Mouse (Mus musculus): Measurements from ENCODE around the gene Lzts2.

Gene Lzts2

DNA sequence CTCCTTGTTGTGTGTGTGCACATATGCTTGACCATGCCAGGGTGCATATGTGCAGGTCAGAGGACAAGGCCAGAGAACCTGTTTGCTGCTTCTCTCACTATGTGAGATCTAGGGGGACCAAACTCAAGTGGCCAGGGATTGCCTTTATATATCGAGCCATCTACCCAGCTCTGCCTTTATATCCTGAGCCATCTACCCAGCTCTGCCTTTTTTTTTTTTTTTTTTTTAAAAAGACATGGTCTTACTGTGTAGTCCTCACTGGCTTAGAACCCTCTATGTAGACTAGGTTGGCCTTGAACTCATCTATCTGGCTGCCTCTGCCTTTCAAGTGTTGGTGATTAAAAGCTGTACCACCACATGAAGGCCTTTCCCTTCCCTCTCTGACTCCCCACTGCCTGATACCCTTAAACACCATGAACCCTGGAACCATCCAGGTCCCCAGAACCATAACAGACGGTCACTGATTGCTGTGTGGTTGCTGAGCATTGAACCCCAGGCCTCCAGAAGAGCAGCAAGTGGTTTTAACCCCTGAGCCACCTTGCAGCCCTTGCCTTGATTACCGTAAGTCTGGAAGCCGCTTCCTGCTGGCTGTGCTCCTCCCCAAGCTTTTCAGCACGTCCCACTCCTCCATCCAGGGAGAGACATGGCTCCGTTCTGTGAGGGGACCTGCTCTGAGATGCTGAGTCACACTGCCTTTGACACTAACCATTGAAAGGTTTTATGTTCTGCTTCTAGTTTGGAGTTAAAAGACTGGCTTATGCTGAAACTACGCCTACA, 10.3 kb upstream of the Lzts2 start:
- no peak for DNase-seq

DNA sequence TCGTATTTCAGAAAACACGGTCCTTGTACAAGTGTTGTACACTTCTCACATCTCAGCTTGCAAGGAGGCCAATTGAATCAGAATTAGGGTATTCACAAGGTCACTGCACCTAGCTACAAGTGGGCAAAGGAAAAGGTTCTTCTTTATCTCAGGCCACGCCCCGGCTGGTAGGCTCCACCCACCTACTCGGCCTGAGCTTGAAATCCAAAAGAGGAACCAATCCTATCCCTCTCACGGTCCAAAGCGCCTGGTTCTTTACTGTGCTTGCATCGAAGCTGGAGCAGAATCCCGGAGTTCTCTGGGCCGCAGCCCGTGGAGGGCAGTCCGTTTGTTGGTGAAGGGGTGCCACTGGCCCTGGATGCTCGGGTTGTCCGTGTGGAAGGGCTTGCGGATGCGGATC, 8.8 kb upstream of the Lzts2 start, which contains the start of gene Twnk:
TSS of gene Twnk (plus strand) at position 220 of the 400 bp plus-strand sequence.
- DNase-seq = peak; percentile 76

DNA sequence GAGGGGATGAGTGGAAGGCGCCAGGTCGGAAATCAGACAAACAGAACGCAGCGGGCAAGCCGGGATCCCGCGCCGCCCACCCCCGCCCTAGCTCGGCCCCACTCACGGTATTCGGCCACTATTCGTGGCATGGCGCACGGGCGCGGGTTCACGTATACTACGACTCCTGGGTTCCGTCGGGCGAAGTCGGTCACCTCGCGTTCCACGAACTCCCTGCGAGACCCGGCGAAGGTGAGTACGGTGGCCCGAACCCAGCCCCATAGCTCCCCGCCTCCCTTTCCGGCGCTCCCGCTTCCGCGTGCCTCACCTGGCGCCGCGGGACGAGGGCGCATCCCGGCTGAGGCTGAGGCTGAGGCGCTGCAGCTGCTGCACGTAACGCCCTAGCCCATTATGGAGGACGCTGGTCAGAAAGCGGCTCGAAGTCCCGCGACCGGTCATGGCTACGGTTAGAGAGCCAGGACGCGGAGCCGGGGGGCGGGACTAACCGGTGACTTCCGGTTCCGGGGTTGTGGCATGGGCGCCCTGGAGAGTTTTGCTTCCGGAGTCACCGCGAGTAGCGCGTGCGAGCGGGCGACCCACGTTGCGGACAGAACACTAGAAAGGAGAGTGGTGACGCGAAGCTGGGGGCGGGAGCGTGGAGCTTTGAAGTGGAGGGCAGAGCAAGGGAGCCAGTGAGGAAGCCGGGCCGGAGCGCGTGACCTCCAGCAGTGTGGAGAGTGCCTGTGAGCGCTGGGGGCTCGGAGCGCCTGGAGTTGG, 8.1 kb upstream of the Lzts2 start, which contains the start of gene Mrpl43:
TSS of gene Mrpl43 (minus strand) at position 486 of the 756 bp plus-strand sequence.
- DNase-seq = peak; percentile 98

DNA sequence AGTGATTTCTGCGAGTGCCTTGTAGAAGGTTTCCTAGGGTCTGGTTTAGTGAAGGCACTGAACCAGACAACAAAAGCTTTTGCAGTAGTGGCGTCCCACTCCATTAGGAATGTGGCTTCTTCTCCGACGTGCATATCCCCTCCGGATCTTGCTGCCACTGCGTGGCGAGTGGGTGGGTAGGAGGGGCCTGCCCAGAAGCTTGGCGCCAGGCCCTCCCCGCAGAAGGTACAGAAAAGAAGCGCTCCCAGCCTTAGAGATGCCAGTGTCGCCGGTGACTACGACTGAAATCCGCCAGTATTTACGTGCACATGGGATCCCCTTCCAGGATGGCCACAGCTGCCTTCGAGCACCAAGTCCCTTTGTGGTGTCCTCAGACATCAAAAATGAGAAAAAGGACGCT, 7.2 kb upstream of the Lzts2 start:
- DNase-seq = no peak

DNA sequence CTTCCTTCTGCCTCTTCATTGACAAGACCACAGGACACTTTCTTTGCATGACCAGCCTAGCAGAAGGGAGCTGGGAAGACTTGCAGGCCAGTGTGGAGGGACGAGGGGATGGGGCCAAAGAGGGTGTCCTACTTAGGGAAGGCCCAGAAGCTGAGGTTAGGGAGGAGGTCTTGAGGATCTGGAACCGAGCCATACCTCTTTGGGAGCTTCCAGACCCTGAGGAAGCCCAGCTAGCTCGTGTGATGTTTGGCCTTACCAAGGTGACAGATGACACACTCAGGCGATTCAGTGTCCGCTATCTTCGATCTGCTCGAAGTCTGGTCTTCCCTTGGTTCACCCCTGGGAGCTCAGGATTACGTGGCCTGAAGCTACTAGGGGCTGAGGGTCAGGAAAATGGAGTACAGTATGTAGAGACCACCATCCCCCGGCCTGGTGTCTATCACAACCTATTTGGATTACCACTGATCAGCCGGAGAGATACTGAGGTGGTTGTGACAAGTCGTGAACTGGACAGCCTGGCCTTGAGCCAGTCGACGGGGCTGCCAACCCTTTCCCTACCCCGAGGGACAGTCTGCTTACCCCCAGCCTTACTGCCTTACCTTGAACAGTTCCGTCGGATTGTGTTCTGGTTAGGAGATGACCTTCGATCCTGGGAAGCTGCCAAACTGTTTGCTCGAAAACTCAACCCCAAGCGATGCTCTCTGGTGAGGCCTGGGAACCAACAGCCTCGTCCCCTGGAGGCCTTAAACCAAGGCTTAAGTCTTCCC, 6.6 kb upstream of the Lzts2 start:
- no peak for DNase-seq

DNA sequence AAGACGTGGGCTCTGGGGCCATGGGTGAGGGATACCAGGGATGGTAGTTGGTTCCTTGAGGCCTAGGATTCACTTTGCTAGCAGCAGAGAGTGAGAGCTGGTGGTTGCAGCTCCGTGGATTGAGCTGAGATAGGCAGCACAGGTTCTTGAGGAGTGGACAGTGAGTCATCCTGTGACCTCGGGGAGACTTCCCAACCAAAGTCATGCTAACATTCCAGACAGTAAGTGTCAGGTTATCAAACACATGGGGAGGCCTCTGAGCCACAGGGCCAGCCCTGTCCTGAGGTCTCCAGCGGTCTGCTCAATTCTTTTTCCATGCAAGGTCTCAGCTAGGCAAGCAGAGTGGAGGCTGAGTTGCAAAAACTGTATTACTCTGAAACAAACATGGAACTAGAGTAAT, 3.6 kb upstream of the Lzts2 start:
- no peak for DNase-seq

DNA sequence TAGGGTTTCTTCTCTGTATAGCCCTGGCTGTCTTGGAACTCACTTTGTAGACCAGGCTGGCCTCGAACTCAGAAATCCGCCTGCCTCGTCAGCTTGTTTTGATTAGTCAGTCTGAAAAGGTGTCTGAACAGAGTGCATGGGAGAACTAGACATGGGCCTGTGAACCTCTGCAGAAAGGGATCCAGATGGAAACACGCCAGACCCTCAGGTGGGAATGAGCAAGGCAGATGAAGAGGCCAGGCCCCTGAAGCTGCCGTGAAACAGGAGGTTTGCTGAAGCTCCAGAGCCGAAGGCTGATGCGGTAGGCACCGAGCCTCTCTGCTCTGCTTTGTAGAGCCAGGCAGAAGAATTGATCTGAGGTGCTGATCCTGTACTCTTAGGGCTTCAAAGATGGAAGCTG, 2.0 kb upstream of the Lzts2 start:
- no peak for DNase-seq

DNA sequence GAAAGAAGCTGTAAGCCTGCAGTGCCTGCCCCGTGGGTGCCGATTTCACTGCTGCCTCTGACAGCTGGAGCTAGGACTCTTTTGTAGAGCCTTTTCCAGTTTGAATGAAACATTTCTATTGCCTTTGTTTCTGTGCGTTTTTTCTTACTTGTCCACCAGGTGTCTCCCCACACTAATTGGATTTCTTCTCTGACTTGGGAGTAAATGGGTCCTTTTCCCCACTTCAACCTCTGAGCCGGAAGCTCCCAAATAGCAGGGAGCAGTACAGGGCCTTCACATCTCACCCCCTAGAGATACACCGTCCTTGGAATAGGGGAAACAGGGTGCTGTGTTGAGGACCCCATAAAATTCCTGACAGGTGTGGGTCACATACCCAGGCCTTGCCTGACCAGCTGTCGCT, 1.6 kb upstream of the Lzts2 start:
- peak; percentile 66 for DNase-seq

DNA sequence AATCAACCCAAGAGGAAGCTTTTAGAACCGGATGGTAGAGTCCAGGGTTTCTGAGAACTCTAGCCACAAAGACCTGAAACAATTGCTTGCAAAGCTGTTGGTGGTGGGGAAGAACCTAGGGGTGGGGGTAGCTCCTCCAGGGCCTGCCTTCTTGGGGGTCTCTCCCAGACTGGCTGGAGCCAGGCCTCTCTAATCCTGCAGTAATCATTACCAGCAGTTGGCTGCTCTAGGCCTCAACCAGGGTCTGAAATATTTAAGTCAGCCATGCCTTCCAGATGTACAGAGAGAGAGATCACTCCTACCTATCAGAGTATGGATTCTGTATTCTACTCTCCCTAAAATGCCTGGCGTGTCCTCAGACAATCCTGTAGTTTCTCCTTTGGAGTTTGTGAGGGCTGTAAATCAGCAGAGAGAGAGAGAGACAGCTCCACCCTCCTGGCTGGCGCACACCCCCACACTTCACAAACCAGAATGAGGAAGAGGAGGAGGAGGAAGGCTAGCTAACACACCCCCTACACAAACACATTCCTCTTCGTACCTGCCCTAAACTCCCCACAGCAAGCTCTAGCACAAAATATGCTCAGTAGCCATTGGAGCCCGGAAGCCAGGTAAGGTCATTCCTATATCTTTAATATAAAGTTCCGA, 511 bp upstream of the Lzts2 start:
- DNase-seq = no peak

DNA sequence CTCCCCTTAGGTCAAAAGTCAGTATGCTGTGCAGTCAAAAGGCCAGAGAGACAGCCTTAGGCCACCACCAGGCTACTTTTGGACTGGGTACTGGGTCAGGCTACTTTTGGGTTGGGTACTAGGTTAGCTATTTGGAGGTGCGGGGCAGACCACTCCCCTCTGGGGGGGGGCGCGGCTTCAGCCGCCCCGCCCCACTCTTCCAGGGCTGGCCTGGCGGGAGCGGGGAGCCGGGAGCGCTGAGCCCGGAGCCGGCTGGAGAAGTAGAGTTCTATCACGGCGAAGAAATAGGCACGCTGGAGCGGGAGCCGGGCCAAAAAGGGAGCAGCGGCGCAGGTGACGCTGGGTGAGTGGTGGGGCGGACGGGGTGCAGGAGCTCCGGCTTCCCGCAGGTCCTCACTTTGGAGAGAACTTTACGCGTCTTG, 778 bp downstream of the Lzts2 start:
- peak; percentile 78 for DNase-seq

DNA sequence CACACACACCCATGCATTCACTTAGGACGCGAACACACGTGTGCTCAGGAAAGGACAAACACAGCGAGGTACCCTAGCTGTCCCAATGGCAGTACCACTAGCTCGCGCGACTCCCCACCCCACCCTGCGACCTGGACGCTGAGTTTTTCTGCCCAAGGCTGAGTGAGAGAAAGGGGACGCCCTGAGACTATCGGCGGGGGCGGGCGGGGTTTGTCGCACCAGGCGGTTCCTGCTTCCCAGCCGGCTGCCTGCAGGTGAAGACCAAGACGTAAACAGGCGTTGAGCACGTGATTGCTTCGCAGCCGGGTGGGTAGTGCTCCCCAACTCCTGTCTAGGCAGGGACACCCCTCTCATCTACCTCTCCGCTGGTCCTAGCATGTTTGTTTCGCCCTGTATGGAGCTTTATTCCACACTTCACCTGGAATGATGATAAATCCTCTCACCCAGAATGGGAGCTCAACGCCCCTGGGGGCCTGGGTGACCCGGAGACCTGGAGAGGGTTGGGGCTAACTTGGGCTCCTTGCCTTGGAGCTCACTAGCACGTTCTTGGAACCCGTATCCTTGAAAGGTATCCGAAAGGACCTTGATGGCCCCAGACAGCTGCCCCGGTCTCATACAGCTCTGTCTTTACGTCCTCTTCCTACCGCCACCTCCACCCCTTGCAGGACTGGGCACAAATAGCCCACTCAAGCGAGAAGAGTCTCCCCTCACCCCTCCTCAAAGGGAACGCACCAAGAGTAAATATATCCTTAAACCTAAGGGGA, 1.5 kb downstream of the Lzts2 start:
- DNase-seq = peak; percentile 77

DNA sequence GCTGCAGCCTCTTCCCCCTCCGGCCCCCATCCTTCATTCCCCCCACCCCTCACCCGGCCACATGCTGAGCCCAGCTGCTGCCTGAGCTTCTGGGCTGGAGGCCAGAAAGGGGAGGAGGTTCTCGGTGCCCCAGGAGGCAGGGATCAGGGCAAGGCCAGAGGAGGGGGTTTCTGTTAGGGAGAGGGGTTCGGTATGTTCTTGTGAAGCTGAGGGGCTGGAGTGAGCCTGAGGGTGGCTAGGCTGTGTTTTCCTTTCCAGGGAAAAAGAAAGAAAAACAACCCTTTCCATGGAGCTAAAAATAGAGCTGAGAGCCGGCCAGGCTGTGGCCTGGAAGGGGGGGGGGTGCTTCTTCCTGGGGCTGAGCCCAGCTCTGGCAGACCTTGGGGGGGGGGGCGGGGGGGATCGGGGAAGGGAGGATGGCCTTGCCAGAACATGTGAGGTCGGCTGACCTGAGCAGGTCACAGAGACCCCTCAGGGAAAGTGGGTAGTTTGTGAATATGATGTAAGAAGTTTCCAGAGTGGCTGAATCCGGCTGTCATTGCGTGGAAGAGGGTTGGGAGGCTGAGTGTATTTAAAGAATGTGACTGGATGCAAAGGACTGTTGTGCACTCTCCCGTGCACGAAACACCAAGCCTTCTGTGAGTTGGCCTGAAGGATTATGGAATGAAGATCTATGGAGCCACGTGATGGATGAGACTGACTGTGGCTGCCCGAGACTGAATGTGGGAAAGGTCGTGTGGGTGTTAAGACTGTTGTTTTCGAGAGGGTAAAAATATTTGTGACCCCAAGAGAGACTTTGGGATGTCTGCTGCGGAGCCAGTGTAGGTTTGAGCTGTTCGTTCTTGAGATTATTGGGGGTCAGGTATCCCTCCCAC, 2.4 kb downstream of the Lzts2 start:
- DNase-seq = peak; percentile 93

DNA sequence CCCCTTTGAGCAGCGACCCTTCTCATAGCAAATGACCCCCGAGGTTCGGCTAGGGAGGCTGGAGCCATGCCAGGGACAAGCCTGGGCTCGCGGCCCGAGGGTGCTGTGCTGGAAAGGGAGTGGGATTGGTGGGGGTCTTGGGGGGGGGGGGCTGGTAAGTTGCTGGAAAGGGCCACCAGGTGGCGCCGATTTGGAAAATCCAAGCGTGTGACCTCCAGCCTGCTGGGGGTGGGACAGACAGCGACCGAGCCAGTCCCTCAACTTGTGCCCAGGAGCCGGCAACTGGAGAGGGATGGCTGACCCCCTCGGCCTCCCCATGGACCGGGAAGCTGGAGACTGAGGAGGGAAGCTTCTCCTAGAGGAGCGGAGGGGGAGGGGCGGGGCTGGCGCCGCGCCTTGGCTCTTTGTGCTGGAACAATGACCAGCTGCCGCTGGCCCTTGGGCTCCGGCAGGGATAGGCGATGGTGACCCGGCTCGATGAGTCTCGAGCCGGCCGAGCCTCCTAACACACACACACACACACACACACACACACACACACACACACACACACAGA, 3.1 kb downstream of the Lzts2 start:
- peak; percentile 93 for DNase-seq

DNA sequence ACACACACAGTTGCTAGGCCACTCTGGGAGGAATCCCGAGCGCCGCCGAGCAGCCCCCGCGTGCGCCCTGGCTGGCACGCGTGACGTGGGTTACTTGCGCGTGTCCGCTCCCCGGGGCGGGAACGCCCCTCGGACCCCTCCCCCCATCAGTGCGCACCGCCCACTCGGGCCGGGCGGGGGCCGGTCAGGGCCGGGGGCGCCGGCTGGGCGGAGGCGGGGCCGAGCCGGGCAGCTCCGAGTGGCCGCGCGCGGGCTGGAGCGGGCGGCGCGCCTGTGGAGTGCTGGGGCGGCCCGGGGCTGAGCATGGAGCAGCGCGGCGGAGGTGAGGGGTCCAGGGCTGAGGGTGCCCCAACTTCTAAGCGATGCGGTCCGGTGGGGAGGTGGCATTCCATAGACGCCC, 3.7 kb downstream of the Lzts2 start:
- DNase-seq = peak; percentile 95

DNA sequence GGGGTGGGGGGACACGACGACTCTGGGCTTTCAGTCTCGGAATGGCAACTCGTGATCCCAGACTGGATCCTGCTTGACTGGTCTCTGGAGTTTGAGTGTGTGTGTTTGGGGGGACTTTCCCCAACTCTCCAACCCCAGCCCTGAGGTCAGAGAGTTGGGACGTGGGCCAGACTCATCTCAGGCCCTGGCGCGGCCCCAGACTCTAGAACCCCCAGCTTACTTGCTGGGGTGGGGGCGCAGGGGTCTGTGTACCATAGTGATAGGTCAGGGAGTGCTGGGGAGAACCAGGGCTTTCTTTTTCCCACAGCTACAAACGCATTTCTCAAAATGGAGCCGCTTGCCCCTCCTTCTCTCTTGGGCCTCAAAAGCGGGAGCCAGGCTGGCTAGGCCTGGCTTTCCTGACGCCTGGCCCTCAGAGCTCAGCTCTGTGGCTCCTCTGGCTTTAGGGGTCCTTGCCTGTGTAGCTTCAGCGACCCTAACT, 4.2 kb downstream of the Lzts2 start:
- DNase-seq = peak; percentile 57

DNA sequence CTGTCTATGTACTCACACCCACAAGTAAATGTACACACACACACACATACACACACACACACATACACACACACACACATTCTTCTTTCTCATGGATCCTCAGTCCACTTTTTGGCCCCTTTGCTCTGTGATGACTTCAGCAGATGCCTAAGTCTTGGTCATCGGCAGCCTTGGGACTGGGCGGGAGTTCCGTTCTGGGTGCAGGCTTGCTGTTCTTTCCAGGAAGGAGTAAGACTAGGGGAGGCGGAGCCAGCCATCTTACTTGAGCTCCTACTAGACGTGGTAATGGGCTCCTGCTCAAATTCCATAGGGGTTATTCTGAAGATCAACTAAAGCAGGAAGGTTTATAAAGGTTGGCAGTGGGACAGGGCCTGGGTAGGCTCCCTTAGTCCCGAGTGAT, 6.1 kb downstream of the Lzts2 start:
- DNase-seq = peak; percentile 85

DNA sequence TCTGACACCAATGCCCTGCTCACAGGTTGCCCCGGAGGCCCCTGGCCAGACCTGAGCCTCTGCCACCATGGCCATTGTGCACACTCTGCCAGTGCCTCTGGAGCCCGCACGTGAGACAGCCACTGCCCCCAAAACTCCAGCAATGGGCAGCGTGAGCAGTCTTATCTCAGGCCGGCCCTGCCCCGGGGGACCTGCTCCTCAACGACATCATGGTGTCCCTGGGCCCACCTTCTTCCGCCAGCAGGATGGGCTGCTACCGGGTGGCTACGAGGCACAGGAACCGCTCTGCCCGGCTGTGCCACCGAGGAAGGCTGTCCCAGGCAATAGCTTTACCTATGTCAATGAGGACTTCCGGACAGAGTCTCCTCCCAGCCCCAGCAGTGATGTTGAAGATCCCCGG, 7.1 kb downstream of the Lzts2 start:
- no peak for DNase-seq

DNA sequence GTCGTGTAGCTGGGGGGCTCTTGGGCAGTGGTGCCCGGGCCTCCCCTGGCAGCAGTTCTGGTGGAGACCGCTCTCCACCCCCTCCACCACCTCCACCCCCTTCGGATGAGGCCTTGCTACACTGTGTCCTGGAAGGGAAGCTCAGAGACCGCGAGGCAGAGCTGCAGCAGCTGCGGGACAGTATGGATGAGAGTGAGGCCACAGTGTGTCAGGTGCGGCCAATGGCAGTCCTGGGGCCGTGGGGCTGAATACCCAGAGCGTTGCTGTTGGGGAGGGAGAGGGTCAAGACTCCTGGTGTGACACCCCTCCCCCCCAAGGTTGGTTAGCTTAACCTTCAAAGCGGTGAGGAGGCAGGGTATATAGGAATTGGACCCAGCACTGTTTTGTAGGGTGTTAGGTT, 9.8 kb downstream of the Lzts2 start:
- no peak for DNase-seq

DNA sequence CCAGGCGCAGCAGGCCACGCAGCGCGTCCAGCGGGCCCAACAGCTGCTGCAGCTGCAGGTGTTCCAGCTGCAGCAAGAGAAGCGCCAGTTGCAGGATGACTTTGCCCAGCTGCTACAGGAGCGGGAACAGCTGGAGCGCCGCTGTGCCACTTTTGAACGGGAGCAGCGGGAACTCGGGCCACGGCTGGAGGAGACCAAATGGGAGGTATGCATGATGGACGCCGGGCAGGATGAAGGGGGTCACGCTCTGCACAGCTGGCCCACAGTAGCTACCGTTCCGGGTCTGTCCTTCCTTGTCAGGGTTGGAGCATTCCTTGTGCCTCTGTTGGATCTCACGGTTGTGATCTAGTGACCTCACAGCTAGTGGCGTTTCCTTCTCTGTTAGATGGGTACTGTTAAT, 10.6 kb downstream of the Lzts2 start:
- DNase-seq = no peak

DNA sequence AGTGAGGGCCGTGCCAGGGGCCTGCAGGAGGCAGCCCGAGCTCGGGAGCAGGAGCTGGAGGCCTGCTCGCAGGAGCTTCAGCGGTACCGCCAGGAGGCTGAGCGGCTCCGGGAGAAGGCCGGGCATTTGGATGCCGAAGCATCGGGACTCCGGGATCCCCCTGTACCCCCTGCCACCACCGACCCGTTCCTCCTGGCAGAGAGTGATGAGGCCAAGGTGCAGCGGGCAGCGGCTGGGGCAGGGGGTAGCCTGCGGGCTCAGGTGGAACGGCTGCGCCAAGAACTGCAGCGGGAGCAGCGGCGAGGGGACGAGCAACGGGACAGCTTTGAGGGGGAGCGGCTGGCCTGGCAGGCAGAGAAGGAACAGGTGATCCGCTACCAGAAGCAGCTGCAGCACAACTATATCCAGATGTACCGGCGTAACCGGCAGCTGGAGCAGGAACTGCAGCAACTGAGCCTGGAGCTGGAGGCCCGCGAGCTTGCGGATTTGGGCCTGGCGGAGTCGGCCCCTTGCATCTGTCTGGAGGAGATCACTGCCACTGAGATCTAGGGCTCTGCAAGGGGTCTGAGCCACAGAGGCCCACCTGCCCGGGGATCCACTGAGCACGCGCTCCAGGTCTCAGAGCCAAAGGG, 11.8 kb downstream of the Lzts2 start:
- no peak for DNase-seq
